Mouse (Mus musculus) ES-E14 (cell line): Measurements from ENCODE around the gene Nfatc2.

Experiments
- HCFC1 ChIP-seq: IDR thresholded peaks from 2 replicates; pipeline ENCODE4 v1.6.1; 2012; ENCODE audit warnings: low read length, inconsistent platforms, borderline replicate concordance; ENCODE audit not compliant: insufficient read depth
- ZC3H11A ChIP-seq: IDR thresholded peaks from 2 replicates; pipeline ENCODE4 v1.6.1; 2012; ENCODE audit warnings: low read depth, mild to moderate bottlenecking, inconsistent platforms, low read length, borderline replicate concordance

GRCm38 (mm10) chr2:168458583-168458982 is 142.9 kb downstream of the Nfatc2 start:
- no peak for TF ChIP-seq HCFC1
- TF ChIP-seq ZC3H11A: no peak
